Mouse (Mus musculus) CD8-positive naive resting alpha-beta T cell, adult 2 months (primary cell): ENCODE measurements around the gene Olfr586.

Experiments used
- DNase-seq, 2 experiments: peaks; one replicate each; pipeline ENCODE4 v3.0.0; 2022; ENCODE audit warnings: low read depth in 2 of 2, low spot score in 2 of 2

Olfr586 gene

DNA sequence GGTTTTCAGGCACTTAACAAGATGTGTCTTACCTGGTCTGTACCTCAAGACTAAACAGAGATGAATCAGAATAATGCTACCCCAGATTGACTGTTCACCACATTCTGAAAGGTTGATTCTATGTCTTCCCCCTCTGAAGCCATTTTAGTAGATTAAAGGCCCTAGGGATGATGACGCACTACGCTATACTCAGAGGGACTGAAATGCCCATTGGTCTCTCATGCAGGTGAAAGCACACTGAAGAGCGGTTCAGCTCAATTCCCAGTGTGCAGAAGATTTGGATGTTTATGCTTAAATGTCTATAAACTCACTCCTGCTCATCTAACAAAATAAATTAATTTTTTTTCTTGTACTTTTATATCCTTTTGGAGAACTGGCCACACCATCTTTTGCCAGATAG is at the start of gene Olfr586:
Olfr586 (minus strand) TSS at position 101 of the 400 bp plus-strand sequence.
- no peak for DNase-seq

DNA sequence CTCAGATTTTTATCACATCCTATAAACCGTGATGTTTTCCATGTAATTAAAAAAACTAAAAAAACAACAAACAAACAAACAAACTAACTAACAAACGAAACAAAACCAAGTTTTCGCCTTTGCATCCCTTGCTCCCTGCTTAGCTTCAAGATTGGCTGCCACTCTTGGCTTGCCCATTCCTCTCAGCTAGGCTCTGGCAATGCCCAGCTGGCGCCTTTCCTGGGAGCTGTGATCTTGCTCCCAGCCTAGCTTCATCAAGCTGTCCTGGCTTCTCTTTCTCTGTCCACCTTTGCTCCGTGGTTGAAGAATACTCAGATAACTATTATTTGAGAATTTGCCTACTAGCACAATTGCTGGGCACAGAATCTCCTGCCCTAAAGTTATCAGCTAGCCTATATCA is 44.3 kb upstream of the Olfr586 start:
- no peak for DNase-seq

DNA sequence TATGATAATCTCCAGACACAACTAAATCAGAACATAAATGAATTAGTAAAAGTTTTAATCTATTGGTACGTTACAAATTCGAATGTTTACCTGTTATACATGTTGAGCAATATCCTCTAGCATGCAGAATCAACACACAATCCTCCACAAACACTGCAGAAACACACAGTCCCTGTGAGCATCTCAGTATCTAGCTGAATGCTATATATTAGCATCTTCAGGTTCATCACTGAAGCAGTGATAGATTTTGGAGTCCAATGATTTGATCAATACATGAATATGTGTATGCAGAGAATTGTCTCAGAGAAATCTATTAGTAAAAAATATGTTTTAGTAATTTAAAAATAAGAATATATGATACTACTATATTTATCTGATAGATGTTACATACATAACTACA is 30.8 kb upstream of the Olfr586 start, which contains the start of gene Olfr589:
Olfr589 (minus strand) TSS at position 101 of the 400 bp plus-strand sequence.
- no peak for DNase-seq

DNA sequence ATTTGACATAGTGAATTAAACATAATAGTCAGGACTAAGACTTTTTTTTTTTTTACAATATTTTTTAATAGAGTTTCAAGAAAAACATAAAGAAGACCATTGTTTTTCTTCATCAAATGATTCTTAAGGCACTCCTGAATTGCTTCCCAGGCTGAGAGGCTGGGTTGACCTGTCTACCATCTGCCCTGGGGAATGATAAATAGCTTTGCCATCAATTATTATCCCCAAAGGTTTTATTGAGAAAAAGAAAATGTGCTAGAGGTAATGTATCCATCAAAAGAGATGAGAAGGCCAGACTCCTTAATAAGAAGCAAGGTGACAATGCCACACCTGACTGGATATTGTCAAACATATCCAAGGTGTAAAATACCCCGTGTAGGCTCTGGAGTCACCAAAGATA is 15.1 kb upstream of the Olfr586 start, which contains the start of gene Olfr588-ps1:
Olfr588-ps1 (plus strand) TSS at position 301 of the 400 bp plus-strand sequence.
- DNase-seq, result no peak

DNA sequence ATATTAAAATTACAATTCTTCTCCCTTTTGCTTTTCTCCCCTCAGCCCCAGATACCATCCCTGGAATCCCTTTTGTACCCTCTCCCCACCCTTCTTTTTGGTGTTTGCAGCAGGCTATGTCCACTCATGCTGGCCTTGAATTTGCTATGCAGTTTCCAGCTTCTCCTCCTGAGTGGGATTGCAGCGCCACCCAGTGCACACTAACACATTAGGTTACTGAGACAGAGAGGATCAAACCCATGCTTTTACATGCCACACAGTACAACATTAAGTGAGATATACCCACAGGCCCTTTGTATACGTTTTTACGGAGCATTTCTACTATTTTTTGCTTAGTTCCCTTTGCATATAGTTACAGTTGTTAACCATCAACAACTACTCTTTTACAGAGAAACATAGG is 6.0 kb downstream of the Olfr586 start:
- no peak for DNase-seq

DNA sequence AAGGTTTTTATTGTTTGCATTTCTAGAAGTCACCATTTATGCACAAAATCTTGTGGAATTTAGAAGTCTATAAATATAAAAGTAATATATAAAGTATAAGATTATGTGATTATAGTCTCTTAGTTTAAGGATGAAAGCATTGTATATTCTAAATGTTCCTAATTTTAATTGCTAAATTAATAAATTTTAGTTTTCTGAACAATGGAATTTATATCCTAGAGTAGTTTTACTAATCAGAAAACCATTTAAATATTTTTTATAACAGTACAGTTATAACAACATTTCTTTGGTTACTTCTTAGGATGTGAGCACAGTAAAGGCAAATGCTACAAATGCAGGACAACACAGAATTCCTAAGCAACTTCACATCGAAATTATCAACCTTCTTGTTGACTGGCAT is 28.0 kb downstream of the Olfr586 start, which contains the start of gene Olfr585:
Olfr585 (plus strand) TSS at position 301 of the 400 bp plus-strand sequence.
- DNase-seq, result no peak

DNA sequence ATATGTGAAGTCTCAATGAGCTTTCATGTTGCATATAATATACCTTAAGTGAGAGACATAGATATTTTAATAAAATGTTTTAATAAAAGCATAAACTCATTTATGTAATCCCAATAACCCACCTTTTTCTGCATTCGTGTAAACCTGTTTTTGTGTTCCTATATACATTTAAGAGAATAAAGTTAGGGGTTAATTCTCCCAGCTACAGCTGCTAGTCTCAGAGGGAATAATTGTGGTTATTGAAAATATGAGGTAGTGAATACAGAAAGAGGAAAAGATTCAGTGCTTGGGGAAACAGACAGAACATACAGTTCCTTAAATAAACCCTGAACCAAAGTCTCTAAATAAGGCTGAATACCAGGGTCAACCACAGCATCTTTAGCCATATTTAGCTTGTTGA is 43.9 kb downstream of the Olfr586 start, which contains the start of gene Olfr584:
Olfr584 (plus strand) TSS at position 301 of the 400 bp plus-strand sequence.
- DNase-seq, result no peak
